Mouse (Mus musculus): Measurements from ENCODE around the gene 4931423N10Rik.
"Not testable (repeated sequence)": the region's sequence is repeated elsewhere in the genome, so short reads cannot be mapped to it uniquely, and the experiment has no call there.

The 4931423N10Rik gene

GRCm38 (mm10) chr2:23207070-23207526, at the start of gene 4931423N10Rik:
Gene 4931423N10Rik, plus strand, starts transcription at chr2:23207476.
- DNase-seq = no peak

GRCm38 (mm10) chr2:23172305-23172704, 35.0 kb upstream of the 4931423N10Rik start:
- no peak for DNase-seq

GRCm38 (mm10) chr2:23194366-23194765, 12.9 kb upstream of the 4931423N10Rik start:
- DNase-seq = no peak

- no peak for DNase-seq
These were observed 6.2 kb upstream of the 4931423N10Rik start for GRCm38 (mm10) chr2:23201034-23201433.

GRCm38 (mm10) chr2:23202900-23203670, 4.2 kb upstream of the 4931423N10Rik start:
- DNase-seq = no peak

GRCm38 (mm10) chr2:23213661-23214060, 6.4 kb downstream of the 4931423N10Rik start:
- DNase-seq = no peak

DNA sequence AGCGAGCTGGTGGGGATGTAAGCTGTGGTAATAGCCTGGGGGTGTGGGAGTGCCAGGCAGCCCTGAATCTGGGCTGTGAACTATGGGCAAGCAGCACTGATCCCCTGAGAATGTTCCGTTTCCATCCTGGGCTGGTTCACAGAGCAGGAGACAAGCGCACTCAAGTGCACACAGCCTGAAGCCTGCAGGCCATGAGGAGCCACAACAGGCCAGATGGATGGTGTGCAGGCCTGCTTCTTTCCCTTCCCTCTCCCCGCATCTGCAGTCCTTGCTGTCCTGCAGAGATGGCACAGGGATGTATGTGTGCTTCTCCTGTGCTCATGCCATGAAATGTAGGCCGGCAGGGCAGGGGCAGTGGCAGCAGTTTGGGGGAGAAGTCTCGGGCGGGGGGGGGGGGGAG, 17.9 kb downstream of the 4931423N10Rik start:
- no peak for DNase-seq

GRCm38 (mm10) chr2:23228463-23228862, 21.2 kb downstream of the 4931423N10Rik start:
- no peak for DNase-seq

DNA sequence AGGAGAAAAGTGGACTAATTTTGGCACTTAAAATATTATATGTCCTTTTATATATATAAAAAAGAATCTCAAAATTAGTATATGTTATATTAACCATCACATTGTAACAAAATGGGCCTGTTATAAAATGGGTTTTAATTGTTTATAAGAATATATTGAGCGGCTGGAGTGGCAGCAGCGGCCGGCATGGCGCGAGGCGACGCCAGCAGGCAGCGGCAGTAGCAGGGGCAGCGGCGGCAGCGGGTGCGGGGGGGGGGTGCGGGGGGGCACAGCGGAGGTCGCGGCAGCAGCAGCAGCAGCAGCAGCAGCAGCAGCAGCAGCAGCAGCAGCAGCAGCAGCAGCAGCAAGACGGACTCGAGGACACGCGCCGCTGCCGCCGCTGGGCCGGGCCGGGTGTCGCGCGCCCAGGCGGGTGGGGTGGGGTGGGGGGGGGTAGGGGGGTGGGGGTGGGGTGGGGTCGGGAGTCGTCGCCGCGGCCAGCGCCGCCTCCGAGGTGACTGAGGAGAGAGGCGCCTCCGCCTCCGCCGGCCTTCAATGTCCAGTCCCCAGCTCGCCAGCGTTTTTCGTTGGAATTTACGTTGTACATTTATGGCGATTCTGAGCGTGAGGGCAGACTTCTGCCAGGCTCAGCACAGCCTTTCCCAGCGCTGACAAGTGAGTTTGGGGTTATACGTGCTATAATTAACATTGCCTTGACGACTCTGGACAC, 26.9 kb downstream of the 4931423N10Rik start:
- no peak for DNase-seq

DNA sequence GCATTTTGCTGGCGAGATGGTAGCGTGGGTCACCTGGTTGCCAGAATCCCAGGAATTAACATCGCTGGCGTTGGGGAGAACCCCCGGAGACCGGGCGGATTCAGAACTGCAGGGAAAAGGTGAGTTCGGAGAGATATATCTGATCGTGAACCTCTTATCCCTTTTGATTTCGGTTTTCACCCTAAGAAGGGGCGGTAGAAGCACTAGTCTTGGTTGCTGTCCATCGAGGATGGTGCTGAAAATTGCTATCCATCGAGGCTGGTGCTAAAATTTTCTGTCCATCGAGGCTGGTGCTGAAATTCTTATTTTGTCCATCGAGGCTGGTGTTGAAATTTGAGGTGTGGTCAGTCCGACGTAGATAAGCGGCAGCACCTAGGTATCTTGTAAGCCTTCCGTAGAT, 83.7 kb downstream of the 4931423N10Rik start:
- not testable (repeated sequence) for DNase-seq

DNA sequence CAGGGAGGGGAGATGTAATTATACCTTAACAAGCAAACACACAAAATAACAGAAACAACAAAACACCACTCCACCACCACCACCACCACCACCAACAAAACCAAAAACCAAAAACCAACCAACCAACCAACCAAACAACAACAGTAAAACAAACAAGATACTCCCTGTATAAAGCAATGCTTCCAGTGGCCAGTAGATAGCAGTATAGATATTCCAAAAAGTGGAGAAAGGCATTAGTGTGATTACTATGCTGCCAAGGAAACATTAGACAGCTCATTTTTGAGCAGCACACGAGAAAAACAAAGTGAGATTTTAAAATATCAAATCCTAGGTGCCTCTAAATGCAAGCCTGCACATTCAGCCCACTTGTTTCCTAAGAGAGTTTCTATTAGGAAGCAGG, 107.6 kb downstream of the 4931423N10Rik start:
- no peak for DNase-seq

Measured in right cerebral cortex, adult 18-20 months (tissue).